Mouse (Mus musculus): ENCODE measurements around the gene Ncbp1.

Gene Ncbp1

DNA sequence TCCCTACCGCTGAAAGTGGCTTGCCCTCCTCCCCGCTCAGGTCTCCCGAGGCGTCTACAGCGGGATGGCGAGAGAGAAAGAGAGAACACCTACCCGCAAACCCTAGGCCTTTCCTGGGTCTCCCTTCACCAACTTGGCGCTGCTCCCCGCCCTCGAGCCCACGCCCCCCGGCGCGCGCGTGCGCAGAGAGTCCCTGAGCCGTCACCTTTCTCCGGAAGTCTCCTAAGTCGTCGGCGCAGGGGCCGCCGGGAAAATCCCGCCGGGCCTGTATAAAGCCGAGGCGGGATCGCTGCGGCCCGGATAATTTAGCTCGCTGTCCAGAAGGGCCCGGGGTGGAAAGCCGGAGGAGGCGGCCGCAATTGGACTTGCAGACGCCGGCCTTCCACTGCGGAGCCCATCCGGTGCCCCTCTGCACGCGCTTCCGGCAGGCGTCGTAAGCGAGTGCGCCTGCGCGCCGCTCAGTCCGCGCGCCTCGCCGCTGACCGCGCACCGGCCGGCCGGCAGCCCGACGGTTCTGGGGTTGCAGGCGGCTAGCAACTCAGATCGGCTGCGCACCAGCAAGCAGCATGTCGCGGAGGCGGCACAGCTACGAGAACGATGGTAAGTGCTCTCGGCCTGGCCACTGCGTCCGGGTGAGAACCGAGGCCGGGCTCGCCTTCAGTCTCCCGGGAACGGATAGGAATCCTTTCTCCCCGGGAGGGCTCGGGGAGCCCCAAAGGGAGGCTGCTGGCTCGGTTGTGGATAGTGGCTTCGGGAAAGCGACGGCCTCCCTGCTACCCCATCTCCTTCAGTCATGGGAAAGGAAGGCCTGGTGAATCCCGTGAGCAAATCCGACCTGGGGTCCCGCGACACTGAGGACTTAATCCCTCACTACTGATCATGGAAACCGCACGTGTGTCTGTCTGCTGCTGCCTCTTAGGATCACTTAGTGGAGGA, at the start of gene Ncbp1, which contains the start of gene Tstd2:
TSS of gene Ncbp1 (plus strand) at position 327 of the 936 bp plus-strand sequence.
TSS of gene Tstd2 (minus strand) at position 408 of the 936 bp plus-strand sequence.
- DNase-seq (ENCODE audit: low spot score): peak; percentile 96

DNA sequence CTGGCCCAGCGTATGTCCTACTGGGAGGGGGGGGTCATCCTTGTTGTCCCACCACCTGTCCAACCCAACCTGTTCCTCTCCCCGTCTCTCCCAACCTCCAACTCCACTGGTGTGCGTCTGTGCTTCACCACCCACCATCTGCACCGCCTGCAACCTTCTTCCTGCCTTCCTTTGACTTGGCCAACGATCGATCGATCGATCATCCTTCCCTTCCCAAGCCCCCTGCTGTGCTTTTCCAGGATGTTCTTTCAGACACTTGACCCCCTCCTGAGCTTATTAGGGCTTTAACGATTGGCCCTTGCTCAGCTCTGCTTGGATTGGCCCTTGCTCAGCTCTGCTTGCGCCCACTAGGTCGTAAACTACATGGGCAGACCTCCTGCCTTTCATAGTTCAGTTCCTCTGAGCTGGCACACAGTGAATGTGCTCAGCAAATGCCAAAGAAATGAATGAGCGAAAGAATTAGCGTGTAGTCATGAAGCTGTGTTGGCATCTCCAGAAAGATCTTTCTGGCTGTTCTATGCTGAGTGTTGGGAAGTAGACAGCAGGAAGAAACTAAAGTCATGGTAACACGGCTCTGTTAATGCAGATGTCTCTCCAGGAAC, 48.8 kb upstream of the Ncbp1 start:
- DNase-seq (ENCODE audit: low spot score): no peak

DNA sequence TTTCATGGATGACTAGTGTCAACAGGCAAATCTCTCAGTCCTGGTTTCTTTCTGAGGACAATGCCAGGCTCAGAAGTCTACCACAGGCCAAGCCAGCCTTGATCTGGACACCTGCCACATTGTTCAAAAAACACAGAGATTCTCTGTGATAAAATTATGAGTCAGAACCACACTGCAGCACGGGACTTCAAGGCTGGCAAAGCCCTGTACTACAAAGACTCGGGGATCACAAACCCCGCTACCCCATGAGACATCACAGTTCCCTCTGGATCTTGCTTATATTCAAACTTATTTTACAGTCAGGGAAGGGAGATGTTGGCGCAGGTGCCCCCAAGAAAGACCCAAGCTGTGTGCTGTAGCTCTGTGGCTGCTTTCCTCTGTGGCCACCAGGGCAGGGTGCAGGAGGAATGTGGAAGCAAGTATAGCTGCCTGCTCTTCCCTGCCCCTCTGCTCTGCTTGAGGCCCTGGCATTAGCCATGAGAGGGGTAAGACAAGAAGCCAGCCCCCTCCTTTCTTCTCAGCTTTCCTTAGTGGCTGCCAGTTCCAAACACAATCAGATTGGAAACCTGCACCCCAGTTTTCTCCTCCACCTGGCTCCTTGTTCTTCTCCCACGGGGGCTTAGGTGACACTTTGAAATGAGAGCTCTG, 45.9 kb upstream of the Ncbp1 start:
- DNase-seq (ENCODE audit: low spot score): no peak

DNA sequence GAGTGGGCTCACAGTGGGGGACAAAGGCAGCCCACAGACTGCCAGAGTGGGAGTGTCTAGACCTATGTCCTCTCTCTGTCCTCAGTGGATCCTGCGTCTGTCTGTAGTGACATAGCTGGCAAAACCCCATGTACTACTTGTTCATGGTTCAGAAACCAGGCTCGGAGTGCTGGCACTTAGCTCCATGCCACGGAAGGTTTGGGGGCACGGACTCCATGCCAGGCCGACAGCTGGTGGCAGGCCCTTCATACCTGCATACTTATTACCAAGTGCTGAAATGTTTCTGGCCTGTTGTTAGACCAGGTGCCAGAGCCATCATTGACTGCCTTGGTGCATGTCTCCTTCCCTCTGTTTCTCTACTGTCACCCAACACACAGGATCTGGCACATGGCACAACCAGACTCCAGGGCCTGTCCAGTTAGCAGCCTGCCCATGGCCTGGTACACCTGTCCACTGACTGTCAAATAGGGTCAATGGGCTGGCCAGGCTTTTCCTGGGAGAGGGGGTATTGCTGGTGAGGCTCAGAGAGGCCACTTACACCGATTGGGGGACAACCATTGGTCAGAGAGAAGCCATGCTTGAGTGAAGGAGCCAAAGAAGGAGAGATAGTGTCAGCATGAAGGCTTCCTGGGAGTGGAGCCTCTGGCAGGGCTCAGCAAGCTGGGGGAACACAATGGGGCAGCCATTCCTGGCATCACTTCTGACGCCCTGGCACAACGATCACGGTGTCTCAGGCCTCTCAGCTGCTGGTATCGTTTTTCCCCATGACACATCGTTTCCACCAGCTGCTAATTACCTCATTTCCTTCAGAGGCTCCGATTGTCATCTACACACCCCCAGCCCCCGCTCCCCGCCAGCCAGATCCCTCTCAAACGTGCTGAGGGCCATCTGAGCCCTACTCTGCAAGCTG, 43.2 kb upstream of the Ncbp1 start:
- DNase-seq (ENCODE audit: low spot score): no peak

DNA sequence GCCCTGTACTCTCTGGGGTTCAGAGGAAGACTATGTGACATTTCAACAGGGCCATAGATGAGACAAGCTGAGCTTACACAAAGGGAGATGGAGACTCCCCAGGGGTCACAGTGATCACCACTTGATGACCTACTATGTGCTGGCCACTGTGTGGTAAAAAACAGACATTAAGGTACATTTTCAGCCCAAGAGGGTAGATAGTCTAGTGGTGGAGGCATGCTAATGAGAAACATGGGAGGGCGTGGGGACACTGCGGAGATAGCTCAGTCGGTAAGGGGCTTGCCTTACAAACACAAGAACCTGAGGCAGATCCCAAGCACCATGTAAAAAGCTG, 42.6 kb upstream of the Ncbp1 start:
- no peak for DNase-seq (ENCODE audit: low spot score)

DNA sequence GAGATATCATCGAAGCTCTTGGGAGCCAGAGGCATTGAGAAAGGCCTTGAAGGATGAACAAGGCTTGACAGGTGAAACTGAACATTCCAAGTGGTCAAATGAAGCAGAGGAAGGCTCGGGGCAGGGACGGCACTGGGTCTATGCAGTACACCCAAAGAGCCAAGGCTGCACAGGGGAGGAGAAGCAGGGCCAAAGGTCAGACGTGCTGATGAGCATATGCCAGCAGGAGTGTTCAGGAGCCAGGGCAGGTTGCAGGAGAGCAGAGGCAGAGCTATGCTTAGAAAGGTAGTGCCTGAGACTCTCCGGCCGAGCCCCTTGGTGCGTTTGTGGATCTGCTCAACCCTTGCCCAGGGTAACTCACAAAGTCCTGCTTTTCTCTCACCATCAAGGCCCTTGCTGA, 41.9 kb upstream of the Ncbp1 start:
- DNase-seq (ENCODE audit: low spot score): no peak

DNA sequence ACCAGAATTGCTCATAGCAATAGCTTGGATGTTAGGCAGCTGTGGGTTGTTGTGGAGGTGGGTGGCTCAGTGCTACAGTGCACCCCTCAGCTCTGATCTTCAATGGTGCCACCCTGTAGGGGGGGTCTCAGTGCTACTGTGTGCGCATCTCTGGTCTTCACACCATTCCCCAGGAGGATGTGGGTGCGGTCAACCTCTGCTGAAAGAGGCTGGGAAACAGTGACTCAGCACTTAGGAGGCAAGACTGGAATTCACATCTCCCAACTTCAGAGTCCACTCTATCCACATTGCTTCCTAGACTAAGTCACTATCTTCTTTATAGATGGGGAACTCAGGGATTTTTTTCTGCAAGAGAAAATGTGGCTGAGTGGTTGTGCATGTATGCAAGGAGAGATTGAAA, 40.8 kb upstream of the Ncbp1 start:
- no peak for DNase-seq (ENCODE audit: low spot score)

DNA sequence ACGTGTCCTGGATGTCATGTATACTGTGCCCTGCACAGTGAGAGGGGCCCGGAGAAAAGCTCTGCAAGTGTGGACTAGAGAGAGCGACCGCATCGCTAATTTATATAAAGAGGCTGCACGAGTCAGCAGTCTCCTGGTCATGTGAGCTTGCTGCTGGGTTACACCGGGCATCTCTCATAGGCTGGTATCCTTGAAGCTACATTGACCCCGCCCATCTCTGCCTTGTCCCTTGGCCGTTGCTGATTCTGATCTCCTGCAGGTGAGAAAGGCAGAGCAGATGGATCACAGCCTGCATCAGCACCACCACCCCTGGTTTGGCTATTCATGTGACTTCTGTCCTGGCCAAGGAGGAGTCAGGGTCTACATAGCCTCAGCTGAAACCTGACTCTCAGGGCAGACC, 39.3 kb upstream of the Ncbp1 start:
- no peak for DNase-seq (ENCODE audit: low spot score)

DNA sequence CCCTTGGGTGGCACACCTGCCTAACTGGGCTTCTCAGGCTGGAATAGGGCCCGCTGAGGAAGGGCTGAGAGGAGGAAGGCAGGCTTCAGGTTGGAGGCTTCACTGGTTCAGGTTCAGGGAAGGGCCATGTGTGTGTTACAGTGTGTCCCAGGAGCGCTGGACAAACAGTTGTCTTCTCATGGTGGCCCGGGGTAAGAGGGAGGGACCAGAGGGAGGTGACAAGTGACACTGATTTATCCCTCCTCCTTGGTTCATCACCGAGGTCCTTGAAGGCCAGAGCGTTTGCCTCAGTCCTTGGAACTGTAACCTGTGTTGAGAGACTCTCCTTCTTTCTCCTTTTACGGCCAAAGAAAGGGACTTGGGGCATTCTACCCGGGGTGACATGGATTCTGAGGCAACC, 37.9 kb upstream of the Ncbp1 start:
- no peak for DNase-seq (ENCODE audit: low spot score)

DNA sequence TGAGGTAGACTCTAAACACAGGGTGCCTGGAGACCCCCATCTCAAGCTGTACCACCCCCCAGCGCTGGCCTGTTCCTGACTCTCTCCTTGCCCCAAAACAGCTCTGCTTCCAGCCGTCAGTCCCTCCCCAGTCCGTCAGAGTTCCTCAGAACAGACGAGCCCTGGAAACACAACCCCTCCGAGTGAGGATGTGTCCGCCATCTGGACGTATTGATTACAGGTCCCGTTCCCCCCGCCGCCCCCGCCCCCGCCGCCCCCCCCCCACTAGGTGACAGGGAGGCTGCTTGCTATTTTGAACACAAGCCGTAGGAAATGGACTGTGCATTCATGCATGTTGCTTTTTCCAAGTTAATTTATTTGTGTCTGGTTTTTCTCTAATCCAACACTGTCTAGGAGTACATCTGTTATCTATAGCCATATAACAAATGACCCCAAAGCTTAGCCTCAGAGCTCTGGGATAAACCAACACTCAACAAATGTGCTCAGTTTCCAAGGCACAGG, 37.2 kb upstream of the Ncbp1 start:
- no peak for DNase-seq (ENCODE audit: low spot score)

DNA sequence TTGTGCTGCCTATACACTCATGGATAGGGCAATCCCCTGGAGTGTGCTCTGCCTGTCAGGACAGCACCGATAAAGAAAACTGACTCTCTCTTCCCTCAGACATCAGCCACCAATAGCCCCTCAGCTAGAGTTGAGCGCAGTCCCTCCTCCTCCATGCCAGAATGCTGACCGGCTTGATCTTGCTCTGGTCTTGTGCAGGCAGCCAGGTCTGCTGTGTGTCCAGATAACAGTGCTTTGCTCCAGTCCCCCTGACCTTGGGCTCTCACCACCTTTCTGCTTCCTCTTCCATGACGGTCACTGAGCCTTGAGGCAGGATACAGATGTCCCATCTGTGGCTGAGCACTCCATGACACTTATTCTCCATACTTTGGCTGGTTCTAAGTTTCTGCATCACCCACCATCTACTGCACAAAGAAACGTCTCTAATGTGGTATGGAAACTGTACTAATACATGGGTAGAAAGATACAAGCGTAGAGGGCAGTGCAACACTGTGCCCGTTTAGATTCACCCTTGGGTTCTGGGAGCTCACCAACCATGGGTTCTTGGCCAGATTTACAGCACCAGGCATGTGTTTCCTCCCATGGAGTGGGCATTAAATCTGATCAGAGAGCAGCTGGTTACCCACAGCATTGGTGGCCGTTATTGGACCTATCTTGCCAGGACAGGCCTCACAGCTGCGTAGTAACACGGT, 36.2 kb upstream of the Ncbp1 start:
- DNase-seq (ENCODE audit: low spot score): no peak

DNA sequence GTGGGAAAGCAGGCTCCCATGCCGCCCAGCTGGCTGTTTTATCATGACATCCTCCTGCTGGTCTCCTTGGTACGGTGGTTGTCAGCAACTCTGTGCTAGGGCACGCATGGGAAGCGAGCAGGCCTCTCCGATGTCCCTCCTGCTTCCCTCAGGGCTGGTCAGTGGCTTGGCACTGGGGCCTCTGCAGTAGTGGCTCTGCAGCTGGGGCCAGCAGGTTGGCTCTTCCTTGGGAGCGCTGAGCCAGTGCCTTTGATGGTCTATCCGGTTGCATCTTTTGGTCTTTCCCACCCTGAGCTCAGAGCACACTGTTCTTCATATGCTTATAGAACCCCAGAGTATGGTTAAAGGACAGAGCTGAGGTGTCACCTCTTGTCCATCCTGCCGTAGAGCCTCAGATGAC, 28.3 kb upstream of the Ncbp1 start:
- no peak for DNase-seq (ENCODE audit: low spot score)

DNA sequence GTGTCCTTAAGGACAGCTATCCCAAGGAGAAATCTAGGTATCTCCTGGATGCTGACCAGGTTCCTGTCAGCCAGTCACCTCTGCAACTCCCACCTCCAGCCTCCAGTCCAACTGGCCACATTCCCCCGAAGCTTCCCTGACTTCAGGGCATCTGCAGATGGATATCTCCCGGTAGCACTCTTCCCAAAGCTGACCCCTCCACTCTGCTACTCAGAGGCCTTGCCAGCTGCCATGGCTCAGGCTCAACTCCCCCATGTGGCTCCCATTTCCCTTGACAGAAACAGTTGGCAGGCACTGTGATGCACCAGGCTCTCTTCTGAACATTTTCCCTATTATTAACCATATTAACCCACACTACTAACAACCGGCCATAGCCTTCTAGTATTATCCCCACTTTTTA, 27.1 kb upstream of the Ncbp1 start:
- DNase-seq (ENCODE audit: low spot score): no peak

DNA sequence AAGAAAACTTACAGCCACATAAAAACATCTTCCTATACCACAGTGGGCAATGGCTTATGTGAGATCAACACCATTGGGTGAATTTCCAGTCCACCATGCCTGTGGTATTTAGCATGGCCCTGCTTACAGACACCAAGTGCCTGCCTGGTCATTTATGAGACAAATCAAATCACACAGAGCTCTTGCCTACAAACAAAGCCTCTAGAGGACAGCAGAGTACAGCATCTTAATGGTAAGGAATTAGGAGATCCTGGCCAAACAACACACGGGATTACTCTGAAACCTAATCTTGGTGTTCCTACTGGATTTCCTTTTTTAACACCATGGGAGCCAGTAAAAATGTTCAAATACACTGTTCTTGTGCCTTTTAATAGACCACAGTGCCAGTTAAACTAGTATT, 23.1 kb upstream of the Ncbp1 start:
- no peak for DNase-seq (ENCODE audit: low spot score)

DNA sequence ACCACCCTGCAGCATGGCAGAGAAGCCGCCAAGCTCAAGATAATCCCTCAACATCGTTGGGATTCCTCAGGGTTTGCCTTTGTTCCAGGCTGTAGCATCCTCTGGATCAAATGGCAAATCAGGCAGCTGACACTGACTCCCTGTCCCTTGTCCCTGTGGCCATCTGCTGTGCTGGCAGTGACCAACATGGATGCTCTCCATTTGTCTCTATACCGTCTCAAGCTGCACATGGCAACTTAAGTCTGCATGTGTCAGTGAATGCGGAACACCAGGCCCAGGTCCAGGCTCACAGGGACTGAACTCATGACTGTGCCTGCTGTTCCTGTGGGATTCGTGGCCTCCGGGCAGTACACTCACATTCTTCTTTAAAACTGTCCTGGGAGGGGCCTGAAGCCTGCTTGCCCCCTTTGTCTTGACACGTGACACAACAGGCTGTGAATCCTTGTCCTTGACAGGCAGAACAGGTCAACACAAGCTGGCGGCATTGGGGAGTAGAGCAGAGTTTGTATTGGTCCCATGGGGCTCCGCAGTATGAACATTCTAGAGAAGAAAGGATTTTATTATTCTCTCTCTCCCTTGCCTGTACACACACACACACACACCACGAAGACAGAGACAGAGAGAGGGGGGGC, 21.8 kb upstream of the Ncbp1 start:
- DNase-seq (ENCODE audit: low spot score): peak; percentile 55

DNA sequence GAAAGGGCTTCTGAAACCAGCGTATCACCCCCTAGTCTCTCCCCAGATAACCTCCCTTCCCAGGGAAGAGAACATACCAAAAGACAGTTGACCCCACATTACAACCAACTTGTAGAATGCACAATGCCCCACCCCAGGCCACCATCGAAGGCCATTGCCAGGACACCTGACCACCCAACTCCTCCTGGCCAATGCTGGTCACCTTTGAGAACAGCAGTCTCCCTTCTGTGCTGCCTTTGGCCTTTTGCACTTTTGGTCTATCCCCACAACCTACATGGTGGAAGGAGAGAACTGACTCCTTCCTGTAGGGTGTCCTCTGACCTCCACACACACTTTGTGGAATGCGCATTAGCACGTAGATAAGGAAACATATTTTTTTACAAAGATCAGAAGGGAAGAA, 20.9 kb upstream of the Ncbp1 start:
- DNase-seq (ENCODE audit: low spot score): no peak

DNA sequence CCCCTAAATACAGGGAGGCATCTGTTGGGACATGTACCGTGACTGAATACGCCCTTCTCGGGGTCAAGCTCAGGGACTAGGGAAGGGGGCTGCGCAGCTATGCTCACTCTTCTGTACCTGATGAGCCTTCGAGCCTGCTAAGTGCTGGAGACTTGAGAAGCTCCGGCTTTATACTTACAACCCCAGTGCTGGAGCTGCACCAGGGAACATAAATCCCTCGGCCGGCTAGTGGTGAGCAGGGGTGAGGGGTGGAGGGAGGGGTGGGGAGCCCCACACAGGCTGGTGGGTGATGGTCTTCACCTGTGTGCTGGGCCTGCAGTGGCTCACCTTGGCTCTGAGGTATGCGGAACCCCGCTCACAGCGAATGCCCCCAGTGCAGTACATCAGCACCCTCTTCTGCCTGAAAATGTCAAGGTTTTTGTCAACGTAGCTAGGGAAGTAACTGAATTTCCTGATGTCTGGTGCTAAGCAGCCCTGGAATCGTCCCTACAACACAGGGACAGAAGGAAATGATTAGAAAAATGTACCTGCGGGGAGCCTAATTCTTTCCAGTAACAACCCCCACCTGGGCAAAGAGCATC, 18.8 kb upstream of the Ncbp1 start:
- no peak for DNase-seq (ENCODE audit: low spot score)

DNA sequence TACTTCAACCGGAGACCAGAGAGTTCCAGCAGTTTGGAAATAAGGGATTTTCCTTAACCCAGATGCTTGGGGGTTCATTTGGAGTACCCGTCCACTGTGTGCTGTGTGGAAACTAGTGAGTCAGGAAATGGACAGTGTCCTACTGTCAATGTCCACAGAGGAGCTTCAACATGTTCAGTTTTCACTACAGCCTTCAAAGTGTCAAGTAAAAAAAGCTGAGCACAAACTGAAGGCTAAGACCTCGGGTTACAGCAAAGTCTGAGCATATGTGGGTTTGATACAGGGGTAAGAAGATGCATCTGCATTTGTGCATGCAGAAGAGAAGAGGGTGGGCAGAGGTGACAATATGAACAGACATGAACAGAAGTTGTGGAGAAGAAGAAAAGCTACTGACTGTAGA, 17.6 kb upstream of the Ncbp1 start:
- DNase-seq (ENCODE audit: low spot score): no peak

DNA sequence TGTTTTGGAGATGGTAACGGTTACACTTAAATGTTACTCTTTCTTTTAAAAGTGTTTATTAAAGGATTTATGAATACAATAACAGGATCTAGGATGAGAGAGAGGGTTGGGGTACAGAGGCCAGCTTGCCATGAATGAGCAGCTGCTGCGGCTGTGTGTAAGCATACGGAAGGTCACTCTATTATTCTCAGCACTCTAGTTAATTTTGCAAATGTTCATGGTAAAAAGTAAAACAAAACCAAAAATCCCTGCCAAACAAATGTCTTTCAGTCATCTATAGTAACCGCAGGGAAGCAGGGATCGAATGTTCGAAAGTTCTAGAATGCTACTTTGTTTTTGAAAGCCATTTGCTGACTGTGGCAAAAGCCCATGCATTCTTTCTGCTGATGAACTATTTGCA, 15.1 kb upstream of the Ncbp1 start:
- DNase-seq (ENCODE audit: low spot score): no peak

DNA sequence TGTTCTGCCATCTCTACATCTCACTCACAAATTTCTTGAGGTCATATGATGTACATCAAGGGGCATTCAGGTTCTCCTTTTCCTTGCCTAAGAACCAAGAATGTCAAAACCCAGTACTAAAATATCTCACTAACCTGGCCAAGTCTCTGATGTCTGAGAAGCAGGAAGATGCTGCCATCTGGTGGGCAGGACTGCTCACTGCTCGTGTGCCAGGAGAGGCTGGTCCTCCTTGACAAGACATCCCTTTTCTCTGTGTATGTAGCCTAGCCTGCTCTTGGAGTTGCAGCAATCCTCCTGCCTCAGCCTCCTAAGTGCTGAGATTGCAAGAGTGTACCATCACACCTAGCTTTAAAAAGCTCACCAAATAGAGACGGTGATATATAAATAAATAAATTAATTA, 11.9 kb upstream of the Ncbp1 start:
- peak; percentile 83 for DNase-seq (ENCODE audit: low spot score)
